Mouse (Mus musculus): Measurements from ENCODE around the gene Cmtm7. TPM values are rescaled to one million over a fixed set of nuclear protein-coding genes. Genes with fewer than 3 reads are reported as not detected.

The Cmtm7 gene
- polyA plus RNA-seq, 1 experiment from 2014 or later, result 70.4 TPM

DNA sequence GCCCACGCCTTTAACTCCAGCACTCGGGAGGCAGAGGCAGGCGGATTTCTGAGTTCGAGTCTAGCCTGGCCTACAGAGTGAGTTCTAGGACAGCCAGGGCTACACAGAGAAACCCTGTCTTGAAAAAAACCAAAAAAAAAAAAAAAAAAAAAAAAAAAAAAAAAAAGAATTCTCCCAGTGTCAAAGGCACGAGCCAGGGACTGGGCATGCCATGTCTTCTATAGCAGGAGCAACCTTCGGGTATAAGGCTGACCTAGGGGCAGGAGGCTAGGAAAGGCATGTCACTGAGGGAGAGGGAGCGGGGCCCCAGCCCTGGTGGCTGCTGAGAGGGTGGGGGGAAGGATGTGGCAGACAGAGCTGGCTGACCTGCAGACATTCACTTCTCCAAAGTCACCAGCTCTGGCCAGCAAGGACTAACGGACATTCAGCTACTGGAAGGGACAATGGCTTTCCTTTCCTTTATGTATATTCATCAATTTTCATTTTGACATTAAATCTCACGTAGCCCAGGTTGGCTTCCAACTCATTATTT lies 12.2 kb upstream of the Cmtm7 start:
- H3K4me3 ChIP-seq, result no peak overlapping the region
- ATAC-seq, result no peak
- no peaks in the 10 kb centered on the region for H3K9me3 ChIP-seq (replicated peaks)
- no peaks in the 10 kb centered on the region for H3K36me3 ChIP-seq
- no peak overlapping the region for H3K27ac ChIP-seq
- H3K4me2 ChIP-seq, result no peak overlapping the region
- H3K27me3 ChIP-seq (replicated peaks), result peaks cover 4% of the 10 kb centered on the region; the same call in 1 of the 2 replicates
- H3K9ac ChIP-seq, result no peak overlapping the region
- 47% methylated on average over 9 of the region's 9 CpGs for WGBS (ENCODE audit: insufficient replicate concordance)
- H3K4me1 ChIP-seq, result peaks cover 4% of the 10 kb centered on the region

DNA sequence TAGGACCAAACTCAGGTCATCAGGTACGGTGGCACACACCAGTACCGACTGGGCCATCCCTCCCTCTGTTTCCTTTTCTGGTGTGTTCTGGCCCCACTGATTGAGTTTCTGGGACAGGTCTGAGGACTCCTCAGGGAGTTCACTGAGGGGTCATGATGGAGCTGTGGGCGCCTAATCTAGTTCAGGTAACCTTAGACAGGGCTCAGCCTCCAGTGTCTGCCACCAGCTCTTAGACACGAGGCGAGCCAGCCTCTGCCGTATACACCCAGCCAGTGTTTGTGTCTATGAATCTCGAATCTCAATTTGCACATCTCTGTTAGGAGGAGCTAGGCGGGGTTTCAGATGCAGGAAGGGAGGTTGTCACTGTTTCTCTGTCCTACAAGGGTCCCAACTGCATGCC lies 8.3 kb upstream of the Cmtm7 start:
- H3K27ac ChIP-seq, result no peak overlapping the region
- peaks cover 4% of the 10 kb centered on the region; the same call in 1 of the 2 replicates for H3K27me3 ChIP-seq (replicated peaks)
- no peak overlapping the region for H3K4me2 ChIP-seq
- H3K36me3 ChIP-seq, result no peaks in the 10 kb centered on the region
- H3K4me3 ChIP-seq, result no peak overlapping the region
- no peak for ATAC-seq
- 63% methylated on average over 8 of the region's 8 CpGs for WGBS (ENCODE audit: insufficient replicate concordance)
- H3K4me1 ChIP-seq, result peaks cover 20% of the 10 kb centered on the region
- no peaks in the 10 kb centered on the region for H3K9me3 ChIP-seq (replicated peaks)
- H3K9ac ChIP-seq, result no peak overlapping the region

DNA sequence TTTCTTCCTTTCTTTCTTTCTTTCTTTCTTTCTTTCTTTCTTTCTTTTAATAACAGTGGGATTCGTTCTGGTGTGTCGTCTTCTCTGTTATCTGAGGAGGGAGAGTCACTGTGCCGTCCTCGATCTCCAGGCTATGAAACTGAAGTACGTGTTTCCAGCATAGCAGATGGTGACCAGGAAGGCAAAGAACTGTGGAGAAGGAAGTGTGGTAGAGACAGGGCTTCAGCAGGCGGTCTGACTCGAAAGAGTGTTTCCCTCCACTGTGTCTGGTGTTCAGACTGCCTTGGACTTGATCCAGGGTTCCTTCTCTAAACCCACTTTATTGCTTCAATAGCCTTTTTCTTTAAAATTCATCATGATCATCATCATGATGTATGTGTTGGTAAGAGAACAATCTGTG lies 7.9 kb upstream of the Cmtm7 start:
- H3K27ac ChIP-seq, result no peak overlapping the region
- no peaks in the 10 kb centered on the region for H3K36me3 ChIP-seq
- H3K4me3 ChIP-seq, result no peak overlapping the region
- H3K9ac ChIP-seq, result no peak overlapping the region
- no peak for ATAC-seq
- H3K27me3 ChIP-seq (replicated peaks), result peaks cover 4% of the 10 kb centered on the region; the same call in 1 of the 2 replicates
- peaks cover 20% of the 10 kb centered on the region for H3K4me1 ChIP-seq
- H3K9me3 ChIP-seq (replicated peaks), result no peaks in the 10 kb centered on the region
- H3K4me2 ChIP-seq, result no peak overlapping the region
- WGBS (ENCODE audit: insufficient replicate concordance), result 29% methylated on average over 7 of the region's 7 CpGs

DNA sequence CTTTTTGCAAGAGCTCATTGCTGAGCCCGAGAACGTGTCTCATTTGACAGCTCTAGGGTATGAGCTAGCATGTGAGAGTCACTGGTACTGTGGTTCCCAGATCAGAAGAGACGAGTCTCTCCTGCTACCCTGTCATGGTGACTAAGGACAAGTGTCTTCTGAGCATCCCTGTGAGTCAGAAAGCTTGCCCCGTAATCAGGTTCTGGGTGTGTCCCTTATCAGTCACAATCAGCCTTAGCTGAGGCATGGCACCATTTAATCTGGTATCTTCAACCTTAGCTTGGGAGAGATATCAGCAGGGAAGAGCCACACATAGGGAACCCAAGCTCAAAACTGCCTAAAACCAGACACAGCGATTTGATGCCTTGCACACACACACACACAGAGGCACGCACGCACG lies 7.0 kb upstream of the Cmtm7 start:
- H3K4me2 ChIP-seq, result no peak overlapping the region
- WGBS (ENCODE audit: insufficient replicate concordance), result 47% methylated on average over 8 of the region's 8 CpGs
- H3K9me3 ChIP-seq (replicated peaks), result no peaks in the 10 kb centered on the region
- ATAC-seq, result peak; percentile 30; the same call in 1 of the 2 replicates
- no peak overlapping the region for H3K27ac ChIP-seq
- peaks cover 20% of the 10 kb centered on the region for H3K4me1 ChIP-seq
- H3K27me3 ChIP-seq (replicated peaks), result peaks cover 4% of the 10 kb centered on the region; the same call in 1 of the 2 replicates
- no peaks in the 10 kb centered on the region for H3K36me3 ChIP-seq
- no peak overlapping the region for H3K9ac ChIP-seq
- H3K4me3 ChIP-seq, result no peak overlapping the region

DNA sequence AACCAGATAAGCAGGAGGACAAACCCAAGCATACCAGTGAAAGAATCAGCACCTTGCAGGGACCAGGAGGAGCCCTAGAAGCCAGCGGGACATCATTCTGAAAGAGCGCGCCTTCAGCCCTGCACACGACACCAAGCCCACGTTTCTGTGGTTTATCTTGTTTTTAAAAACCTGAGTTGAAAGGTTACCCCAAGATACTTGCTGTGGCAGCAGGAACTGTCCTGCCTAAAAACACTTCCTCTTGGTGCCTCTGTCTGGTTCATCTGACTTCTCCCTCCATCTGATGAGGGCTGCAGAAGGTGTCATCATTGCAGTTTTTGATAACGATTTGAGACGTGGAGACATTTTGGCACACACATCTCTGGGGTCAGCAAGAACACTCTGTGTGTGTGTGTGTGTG lies 6.1 kb upstream of the Cmtm7 start:
- H3K4me3 ChIP-seq, result no peak overlapping the region
- 25% methylated on average over 7 of the region's 7 CpGs for WGBS (ENCODE audit: insufficient replicate concordance)
- H3K27me3 ChIP-seq (replicated peaks), result peaks cover 13% of the 10 kb centered on the region; the same call in 1 of the 2 replicates
- ATAC-seq, result no peak
- H3K27ac ChIP-seq, result peak overlapping the region; percentile 41; the same call in 1 of the 2 replicates
- H3K36me3 ChIP-seq, result no peaks in the 10 kb centered on the region
- H3K9me3 ChIP-seq (replicated peaks), result no peaks in the 10 kb centered on the region
- no peak overlapping the region for H3K9ac ChIP-seq
- H3K4me2 ChIP-seq, result no peak overlapping the region
- H3K4me1 ChIP-seq, result peaks cover 20% of the 10 kb centered on the region

GRCm38 (mm10) chr9:114787134-114787533 lies 5.5 kb upstream of the Cmtm7 start:
- Histone ChIP-seq H3K4me3 (no peak overlapping the region), H3K4me2 (no peak overlapping the region), H3K27ac (no peak overlapping the region), H3K27me3 (replicated peaks) (peaks cover 16% of the 10 kb centered on the region; the same call in 1 of the 2 replicates), H3K9me3 (replicated peaks) (no peaks in the 10 kb centered on the region), H3K9ac (no peak overlapping the region), H3K4me1 (peaks cover 20% of the 10 kb centered on the region), H3K36me3 (no peaks in the 10 kb centered on the region)
- no peak for ATAC-seq
- 73% methylated on average over 5 of the region's 5 CpGs for WGBS (ENCODE audit: insufficient replicate concordance)

GRCm38 (mm10) chr9:114785432-114786125 lies 3.9 kb upstream of the Cmtm7 start:
- Histone ChIP-seq H3K27me3 (replicated peaks) (peaks cover 29% of the 10 kb centered on the region), H3K4me2 (no peak overlapping the region), H3K4me1 (peaks cover 34% of the 10 kb centered on the region), H3K36me3 (no peaks in the 10 kb centered on the region), H3K9ac (no peak overlapping the region), H3K27ac (no peak overlapping the region), H3K4me3 (no peak overlapping the region), H3K9me3 (replicated peaks) (no peaks in the 10 kb centered on the region)
- no peak for ATAC-seq
- WGBS (ENCODE audit: insufficient replicate concordance), result 20% methylated on average over 16 of the region's 16 CpGs

DNA sequence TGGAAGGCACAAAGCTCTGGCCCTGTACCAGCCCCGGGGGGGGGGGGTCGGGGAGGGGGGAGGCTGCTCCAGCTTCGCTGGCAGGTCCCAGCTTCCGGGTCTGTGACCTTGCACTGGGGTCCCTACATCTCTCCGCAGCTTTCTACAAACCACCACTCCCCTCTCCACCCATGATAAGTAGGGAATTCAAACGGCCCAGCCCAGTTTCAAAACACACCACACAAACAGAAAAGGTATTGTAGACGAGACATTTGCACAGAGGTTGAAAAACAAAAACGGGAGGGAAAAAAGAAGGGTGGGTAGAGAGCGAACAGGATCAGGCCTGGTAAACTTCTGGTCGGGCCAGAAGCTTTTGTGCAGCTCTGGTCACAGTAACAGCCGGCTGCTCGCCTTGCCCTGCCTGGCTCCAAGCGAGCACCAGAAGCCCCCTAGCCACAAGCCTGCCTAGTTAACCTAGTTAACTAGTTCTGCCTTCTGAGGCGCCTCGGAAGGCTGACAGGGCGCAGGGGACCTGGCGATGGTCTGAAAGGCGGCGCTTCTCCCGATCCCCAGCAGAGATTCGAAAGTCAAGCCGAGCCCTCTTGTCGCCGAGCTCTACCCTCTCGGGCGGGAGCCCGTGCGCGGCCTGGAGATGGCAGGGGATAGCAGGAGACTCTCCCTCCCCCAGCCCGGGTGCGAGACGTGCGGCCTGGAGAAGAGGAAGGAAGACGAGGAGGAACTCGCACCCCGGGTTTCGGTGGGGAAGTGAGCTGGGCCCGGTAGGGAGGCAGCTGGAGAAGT lies 720 bp downstream of the Cmtm7 start:
- H3K9ac ChIP-seq, result peak overlapping the region; percentile 65
- no peaks in the 10 kb centered on the region for H3K9me3 ChIP-seq (replicated peaks)
- H3K36me3 ChIP-seq, result no peaks in the 10 kb centered on the region
- WGBS (ENCODE audit: insufficient replicate concordance), result under 1% methylated on average over 38 of the region's 38 CpGs
- ATAC-seq, result peak; percentile 42
- H3K4me2 ChIP-seq, result peak overlapping the region; percentile 87
- H3K4me3 ChIP-seq, result peak overlapping the region; percentile 61
- H3K4me1 ChIP-seq, result peaks cover 64% of the 10 kb centered on the region
- peaks cover 35% of the 10 kb centered on the region for H3K27me3 ChIP-seq (replicated peaks)
- H3K27ac ChIP-seq, result peak overlapping the region; percentile 74

DNA sequence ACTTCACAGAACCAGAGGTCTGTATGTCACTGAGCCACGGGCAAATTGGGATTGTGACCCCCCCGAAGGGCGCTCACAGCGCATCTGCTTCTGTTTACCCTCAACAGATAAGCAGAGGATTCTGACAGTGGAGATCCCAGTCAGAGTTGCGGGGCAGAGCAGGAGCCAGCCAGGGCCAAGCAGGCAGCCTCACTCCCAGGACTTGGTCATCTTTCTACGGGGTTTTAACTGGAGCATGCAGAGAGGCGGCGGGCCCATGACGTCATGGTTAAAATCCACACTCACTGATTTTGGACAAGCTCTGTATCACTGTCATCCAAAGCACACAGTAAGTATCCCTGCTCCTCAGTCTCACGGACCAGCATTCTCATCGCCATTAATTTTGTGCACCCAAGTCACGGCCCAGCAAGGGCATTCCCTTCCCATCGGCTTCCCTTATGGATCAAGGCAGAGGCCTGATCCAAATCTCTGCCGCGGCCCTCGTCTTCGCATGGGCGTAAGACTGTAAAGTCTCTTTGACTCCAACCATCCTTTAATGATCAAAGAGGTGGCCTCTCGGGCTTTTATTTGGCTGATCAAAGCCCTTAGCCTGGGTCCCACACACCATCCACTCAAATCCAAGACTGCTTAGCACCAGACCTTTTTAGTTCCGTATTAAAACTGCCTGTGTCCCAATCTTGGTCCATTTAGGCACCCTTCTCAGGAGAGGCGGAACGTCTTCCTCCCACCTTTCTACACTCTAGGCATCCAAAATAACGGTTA lies 1.5 kb downstream of the Cmtm7 start:
- H3K9ac ChIP-seq, result peak overlapping the region; percentile 65
- H3K27ac ChIP-seq, result peak overlapping the region; percentile 74
- peak overlapping the region; percentile 87 for H3K4me2 ChIP-seq
- peaks cover 35% of the 10 kb centered on the region for H3K27me3 ChIP-seq (replicated peaks)
- no peak; the same call in 1 of the 2 replicates for ATAC-seq
- H3K4me3 ChIP-seq, result peak overlapping the region; percentile 61
- WGBS (ENCODE audit: insufficient replicate concordance), result 11% methylated on average over 23 of the region's 23 CpGs
- H3K9me3 ChIP-seq (replicated peaks), result no peaks in the 10 kb centered on the region
- no peaks in the 10 kb centered on the region for H3K36me3 ChIP-seq
- peaks cover 64% of the 10 kb centered on the region for H3K4me1 ChIP-seq

DNA sequence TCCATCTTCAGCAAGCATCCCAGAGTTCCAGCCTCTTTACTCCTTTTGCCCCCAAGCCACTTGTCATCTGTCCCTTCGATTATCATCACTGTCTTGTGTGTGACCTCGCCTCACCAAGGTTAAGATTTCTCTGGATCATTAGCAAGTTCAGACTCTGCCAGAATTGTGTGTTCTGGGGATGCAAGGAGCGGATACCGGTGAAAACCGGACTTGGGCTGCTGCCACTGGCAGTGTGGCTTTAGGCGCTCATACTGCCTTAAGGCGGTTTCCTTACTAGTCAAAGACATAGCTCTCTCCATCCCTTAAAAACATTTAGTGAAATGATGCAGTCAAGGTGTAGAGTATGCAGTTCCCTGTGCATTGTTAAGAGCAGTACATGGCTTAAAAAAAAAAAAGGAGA lies 2.8 kb downstream of the Cmtm7 start:
- peak overlapping the region; percentile 16; the same call in 1 of the 2 replicates for H3K27ac ChIP-seq
- H3K9ac ChIP-seq, result no peak overlapping the region
- H3K4me1 ChIP-seq, result peaks cover 66% of the 10 kb centered on the region
- H3K27me3 ChIP-seq (replicated peaks), result peaks cover 35% of the 10 kb centered on the region
- no peak overlapping the region for H3K4me3 ChIP-seq
- H3K9me3 ChIP-seq (replicated peaks), result no peaks in the 10 kb centered on the region
- no peak for ATAC-seq
- H3K4me2 ChIP-seq, result peak overlapping the region; percentile 87; the same call in 1 of the 2 replicates
- peaks cover 4% of the 10 kb centered on the region; the same call in 1 of the 2 replicates for H3K36me3 ChIP-seq
- WGBS (ENCODE audit: insufficient replicate concordance), result 68% methylated on average over 7 of the region's 7 CpGs

- Histone ChIP-seq H3K4me1 (peaks cover 66% of the 10 kb centered on the region), H3K4me3 (no peak overlapping the region), H3K36me3 (peaks cover 11% of the 10 kb centered on the region; the same call in 1 of the 2 replicates), H3K27me3 (replicated peaks) (peaks cover 29% of the 10 kb centered on the region), H3K9ac (peak overlapping the region; percentile 0; the same call in 1 of the 2 replicates), H3K27ac (peak overlapping the region; percentile 70), H3K4me2 (peak overlapping the region; percentile 28; the same call in 1 of the 2 replicates), H3K9me3 (replicated peaks) (no peaks in the 10 kb centered on the region)
- no peak for ATAC-seq
- 22% methylated on average over 7 of the region's 7 CpGs for WGBS (ENCODE audit: insufficient replicate concordance)
These were observed 3.6 kb downstream of the Cmtm7 start for GRCm38 (mm10) chr9:114778047-114778390.
